Mouse (Mus musculus) heart, embryonic 14.5 days (tissue): ENCODE data around the gene Galntl6. TPM values are rescaled to one million over a fixed set of nuclear protein-coding genes. Genes with fewer than 3 reads are reported as not detected.
"Not testable (repeated sequence)": the region's sequence is repeated elsewhere in the genome, so short reads cannot be mapped to it uniquely, and the experiment has no call there.

Experiments
- ATAC-seq: fragments of 200-750 bp; cut with Nextera tagmentation; 2 replicates; pipeline ENCODE4 v1.8.0; 2017; ENCODE audit warnings: low read depth, moderate TSS enrichment; ENCODE audit not compliant: insufficient number of reproducible peaks, insufficient read depth, low FRiP score
- H3K27ac ChIP-seq, 2 experiments: fragments of 200-500 bp in 1 of 2; fragments of 300-500 bp in 1 of 2; sonication (generic) in 1 of 2; replicated peaks in 1 of 2; 2 replicates each; pipeline ENCODE4 v1.5.1; 2012 to 2014; ENCODE audit warnings: low read depth in 2 of 2, low read length in 2 of 2, control low read depth in 1 of 2, mild to moderate bottlenecking in 1 of 2, mixed read lengths in 1 of 2; ENCODE audit not compliant: control insufficient read depth in 1 of 2, insufficient read depth in 1 of 2
- H3K27me3 ChIP-seq: fragments of 300-500 bp; sonication (generic); 2 replicates; pipeline ENCODE4 v1.6.1; 2014; ENCODE audit warnings: mild to moderate bottlenecking, low read length, control low read depth; ENCODE audit not compliant: control insufficient read depth, insufficient read depth
- H3K36me3 ChIP-seq: fragments of 300-500 bp; sonication (generic); 2 replicates; pipeline ENCODE4 v1.6.1; 2014; ENCODE audit warnings: mild to moderate bottlenecking, control low read depth, low read length, mixed read lengths; ENCODE audit not compliant: control insufficient read depth, insufficient read depth
- H3K4me1 ChIP-seq, 2 experiments: fragments of 200-500 bp in 1 of 2; fragments of 300-500 bp in 1 of 2; sonication (generic) in 1 of 2; 2 replicates each; pipeline ENCODE4 v1.6.1; 2012 to 2014; ENCODE audit warnings: low read length in 2 of 2, control low read depth in 1 of 2, mixed read lengths in 1 of 2; ENCODE audit not compliant: control insufficient read depth in 2 of 2, insufficient read depth in 2 of 2
- H3K4me2 ChIP-seq: fragments of 300-500 bp; sonication (generic); 2 replicates; pipeline ENCODE4 v1.6.1; 2014; ENCODE audit warnings: mild to moderate bottlenecking, low read length
- H3K4me3 ChIP-seq, 2 experiments: fragments of 200-500 bp in 1 of 2; fragments of 300-500 bp in 1 of 2; sonication (generic) in 1 of 2; 2 replicates each; pipeline ENCODE4 v1.5.1; 2012 to 2014; ENCODE audit warnings: low read length in 2 of 2, mild to moderate bottlenecking in 2 of 2, control low read depth in 1 of 2, low read depth in 1 of 2, moderate library complexity in 1 of 2; ENCODE audit not compliant: control insufficient read depth in 1 of 2, insufficient read depth in 1 of 2
- H3K9ac ChIP-seq: fragments of 300-500 bp; sonication (generic); 2 replicates; pipeline ENCODE4 v1.6.1; 2014; ENCODE audit warnings: mild to moderate bottlenecking, low read length
- H3K9me3 ChIP-seq: fragments of 300-500 bp; sonication (generic); 2 replicates; pipeline ENCODE4 v1.6.1; 2016; ENCODE audit warnings: low read length, control low read depth; ENCODE audit not compliant: control insufficient read depth
- WGBS: fragments of 180-500 bp; shearing (Covaris S2); extraction: QIAGEN DNeasy Blood & Tissue Kit; methylation state at CpG from one replicate; pipeline ENCODE4 v1.1.7; 2014; 5-methylcytosine and 5-hydroxymethylcytosine counted together
- polyA plus RNA-seq: library from polyadenylated mRNA; unstranded; fragments of >200 nt; fragmentation: Nextera tagmentation; extraction: Ambion mirVana; gene quantifications from 2 replicates; pipeline ENCODE4 v1.2.1, GENCODE M21; 2014

Galntl6 gene
- polyA plus RNA-seq, 1 experiment from 2014 or later: 0.07 TPM

DNA sequence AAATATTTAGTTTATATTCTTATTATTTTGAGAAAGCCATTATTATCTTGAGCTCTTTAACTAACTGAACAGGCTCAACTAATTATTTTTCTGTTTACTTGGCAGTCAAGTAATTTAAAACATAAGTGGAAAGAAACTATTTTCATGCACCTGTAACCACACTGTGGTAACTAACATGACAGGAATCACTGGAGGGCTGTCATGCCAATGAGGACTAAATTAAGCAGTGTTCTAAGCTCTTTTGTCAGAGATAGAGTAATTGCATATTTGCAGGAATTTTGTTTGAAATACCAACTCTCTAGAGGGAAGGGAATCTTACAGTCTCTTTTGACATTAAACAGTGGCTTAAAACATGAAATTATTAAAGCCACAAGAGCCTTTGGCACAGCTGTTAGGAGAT lies 390.5 kb downstream of the Galntl6 start:
- ATAC-seq: no peak
- no peaks in the 10 kb centered on the region for H3K27me3 ChIP-seq

DNA sequence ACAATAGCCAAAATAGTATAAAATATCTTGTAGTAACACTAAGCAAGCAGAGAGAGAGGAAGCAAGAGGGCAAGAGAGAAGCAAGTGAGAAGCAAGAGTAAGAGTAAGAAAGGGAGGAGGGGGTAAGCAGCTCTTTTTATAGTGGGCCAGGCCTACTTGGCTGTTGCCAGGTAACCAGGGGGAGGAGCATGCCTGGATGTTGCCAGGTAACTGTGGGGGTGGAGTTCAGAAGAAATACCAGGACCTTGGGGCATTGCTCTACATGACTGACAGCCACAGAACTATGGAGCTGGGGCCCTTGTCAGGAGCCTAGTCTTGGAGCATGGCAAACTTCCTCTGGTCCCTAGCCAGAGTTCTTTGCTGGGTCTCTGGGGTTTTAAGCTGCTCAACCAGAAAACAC lies 401.9 kb downstream of the Galntl6 start:
- Histone ChIP-seq H3K27me3 (no peaks in the 10 kb centered on the region), H3K4me2 (no peak overlapping the region), H3K36me3 (no peaks in the 10 kb centered on the region), H3K9me3 (no peaks in the 10 kb centered on the region), H3K4me1 (no peaks in the 10 kb centered on the region), H3K4me3 (no peak overlapping the region), H3K9ac (no peak overlapping the region), H3K27ac (no peak overlapping the region)
- no peak for ATAC-seq

More for the DNA sequence above, 390.5 kb downstream of the Galntl6 start:
- no peaks in the 10 kb centered on the region for H3K4me1 ChIP-seq
- H3K9ac ChIP-seq: no peak overlapping the region
- no peak overlapping the region for H3K27ac ChIP-seq
- no peaks in the 10 kb centered on the region for H3K36me3 ChIP-seq
- no peaks in the 10 kb centered on the region for H3K9me3 ChIP-seq
- H3K4me2 ChIP-seq: no peak overlapping the region
- H3K4me3 ChIP-seq: no peak overlapping the region

DNA sequence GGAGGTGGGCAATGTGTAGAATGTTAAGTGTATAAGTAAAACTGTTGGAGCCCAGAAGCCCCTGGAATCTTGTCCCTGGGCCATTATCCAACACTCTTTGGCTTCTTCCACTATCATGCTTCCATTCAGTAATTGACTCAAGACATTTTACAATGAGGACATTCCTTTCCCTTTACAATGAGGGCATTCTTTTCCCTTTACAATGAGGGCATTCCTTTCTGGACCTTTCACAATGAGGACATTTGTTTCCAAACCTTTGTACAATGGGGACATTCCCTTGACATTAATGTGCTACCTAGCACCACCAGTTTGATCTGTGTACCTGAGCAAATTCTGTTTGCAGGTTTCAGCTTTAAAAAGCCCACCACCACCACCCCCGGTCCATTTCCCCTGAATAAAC lies 403.4 kb downstream of the Galntl6 start:
- H3K4me3 ChIP-seq: no peak overlapping the region
- H3K4me2 ChIP-seq: no peak overlapping the region
- no peak overlapping the region for H3K9ac ChIP-seq
- ATAC-seq: no peak
- H3K36me3 ChIP-seq: no peaks in the 10 kb centered on the region
- 75% methylated on average over 1 of the region's 1 CpGs for WGBS
- no peaks in the 10 kb centered on the region for H3K9me3 ChIP-seq
- H3K27me3 ChIP-seq: no peaks in the 10 kb centered on the region
- no peaks in the 10 kb centered on the region for H3K4me1 ChIP-seq
- no peak overlapping the region for H3K27ac ChIP-seq

DNA sequence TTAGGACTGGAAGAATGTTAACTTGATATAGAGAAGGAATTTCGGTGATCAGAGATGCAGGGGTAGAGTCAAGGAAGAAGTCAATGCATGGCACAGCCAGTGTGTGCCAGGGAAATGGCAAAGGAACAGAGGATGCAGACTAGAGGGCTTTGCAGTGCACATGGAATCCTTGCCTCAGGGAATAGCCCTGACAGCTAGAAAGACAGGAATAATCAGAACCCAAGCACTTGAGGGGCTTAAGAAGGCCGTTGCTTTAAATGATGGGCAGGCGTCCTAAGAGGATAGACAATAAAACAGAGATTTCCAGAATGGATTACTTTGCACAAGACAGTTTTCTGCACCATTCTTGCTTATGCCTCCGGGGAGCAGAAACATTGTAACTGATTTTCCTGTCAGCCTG lies 425.3 kb downstream of the Galntl6 start:
- Histone ChIP-seq H3K27ac (no peak overlapping the region), H3K4me1 (no peaks in the 10 kb centered on the region), H3K27me3 (no peaks in the 10 kb centered on the region), H3K9me3 (no peaks in the 10 kb centered on the region), H3K4me3 (no peak overlapping the region), H3K9ac (no peak overlapping the region), H3K4me2 (no peak overlapping the region), H3K36me3 (no peaks in the 10 kb centered on the region)
- ATAC-seq: no peak
- 62% methylated on average over 4 of the region's 4 CpGs for WGBS

DNA sequence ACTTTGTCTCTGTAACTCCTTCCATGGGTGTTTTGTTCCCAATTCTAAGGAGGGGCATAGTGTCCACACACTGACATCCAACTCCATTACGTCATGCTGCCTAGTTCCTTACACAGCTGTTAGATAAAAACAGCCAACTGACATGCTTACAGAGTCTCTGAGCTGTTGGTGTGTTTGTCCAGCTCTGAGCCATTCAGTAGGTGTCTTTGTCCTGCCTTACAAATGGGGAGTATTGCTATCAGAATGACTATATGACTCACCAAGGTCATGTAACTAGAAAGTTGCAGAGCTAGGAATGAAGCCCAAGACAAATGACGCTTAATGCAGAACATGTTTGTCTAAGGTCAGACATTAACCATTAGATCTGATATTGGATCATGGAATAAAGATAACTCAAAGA lies 449.1 kb downstream of the Galntl6 start:
- not testable (repeated sequence) for H3K9ac ChIP-seq, H3K9me3 ChIP-seq, H3K4me1 ChIP-seq, H3K27ac ChIP-seq, H3K27me3 ChIP-seq, H3K4me3 ChIP-seq, H3K4me2 ChIP-seq, ATAC-seq, H3K36me3 ChIP-seq
- WGBS: 78% methylated on average over 2 of the region's 2 CpGs

DNA sequence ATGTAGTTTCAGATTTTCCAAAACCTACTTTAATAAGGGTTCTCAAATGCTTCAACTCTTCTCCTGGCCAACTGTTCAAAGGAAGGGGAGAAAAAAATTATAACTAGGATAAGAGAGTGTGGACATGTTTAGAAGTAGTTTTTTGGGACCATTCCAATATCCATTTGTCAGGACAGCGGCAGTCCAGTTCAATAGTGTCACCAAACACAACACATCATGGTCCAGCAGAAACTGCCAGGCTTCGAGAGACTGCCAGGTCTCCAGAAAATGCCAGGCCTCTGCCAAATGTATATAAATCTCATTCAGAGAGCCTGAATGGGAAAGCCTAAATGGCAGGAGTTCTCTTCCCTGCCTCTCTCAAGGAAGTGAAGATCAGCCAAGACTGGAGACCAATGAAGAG lies 469.7 kb downstream of the Galntl6 start:
- Histone ChIP-seq H3K4me1 (no peaks in the 10 kb centered on the region), H3K4me2 (no peak overlapping the region), H3K9me3 (no peaks in the 10 kb centered on the region), H3K9ac (no peak overlapping the region), H3K27ac (no peak overlapping the region), H3K4me3 (no peak overlapping the region), H3K36me3 (no peaks in the 10 kb centered on the region), H3K27me3 (no peaks in the 10 kb centered on the region)
- WGBS: 70% methylated on average over 2 of the region's 2 CpGs
- no peak for ATAC-seq

DNA sequence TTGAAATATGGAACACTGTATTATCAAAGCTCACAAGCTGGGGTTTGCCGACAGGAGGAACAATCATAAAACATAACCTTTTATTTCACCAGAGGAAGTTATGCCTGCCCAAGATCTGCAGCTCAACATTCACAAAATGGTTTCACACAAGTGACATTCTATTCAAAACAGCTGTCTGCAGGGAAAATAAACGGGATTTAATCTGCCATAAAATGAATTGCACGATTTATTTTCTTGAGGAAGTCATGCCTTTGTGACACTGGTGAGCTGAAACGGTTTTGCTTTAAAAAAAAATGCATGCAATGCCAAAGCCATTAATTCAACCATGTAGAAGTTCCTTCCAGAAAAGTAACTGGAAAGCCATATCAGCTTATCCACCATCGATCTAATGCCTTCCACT lies 494.0 kb downstream of the Galntl6 start:
- Histone ChIP-seq H3K4me3 (no peak overlapping the region), H3K27me3 (no peaks in the 10 kb centered on the region), H3K36me3 (no peaks in the 10 kb centered on the region), H3K9ac (no peak overlapping the region), H3K4me2 (no peak overlapping the region), H3K27ac (no peak overlapping the region), H3K9me3 (no peaks in the 10 kb centered on the region), H3K4me1 (no peaks in the 10 kb centered on the region)
- WGBS: 67% methylated on average over 5 of the region's 5 CpGs
- no peak for ATAC-seq

DNA sequence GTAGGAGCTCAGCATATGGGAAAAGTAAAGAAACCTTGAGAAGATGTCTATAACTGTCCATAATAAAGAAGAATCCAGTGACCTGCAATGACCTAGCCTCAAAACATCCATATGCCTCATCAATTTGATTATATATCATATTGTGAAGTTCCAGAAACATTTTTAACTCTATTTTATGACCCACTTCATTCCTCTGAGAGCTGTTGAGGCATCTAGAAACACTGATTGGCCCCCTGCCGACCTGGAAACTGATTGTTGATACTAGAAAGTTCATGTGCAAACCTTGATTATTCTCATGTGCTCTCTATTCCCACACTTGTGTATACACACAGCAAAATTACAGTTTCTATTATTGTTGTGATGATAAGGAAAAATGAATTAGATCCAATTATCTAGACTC lies 494.9 kb downstream of the Galntl6 start:
- no peak overlapping the region for H3K4me3 ChIP-seq
- 48% methylated on average over 1 of the region's 1 CpGs for WGBS
- H3K9me3 ChIP-seq: no peaks in the 10 kb centered on the region
- no peak overlapping the region for H3K9ac ChIP-seq
- no peaks in the 10 kb centered on the region for H3K27me3 ChIP-seq
- H3K36me3 ChIP-seq: no peaks in the 10 kb centered on the region
- H3K4me2 ChIP-seq: no peak overlapping the region
- H3K4me1 ChIP-seq: no peaks in the 10 kb centered on the region
- H3K27ac ChIP-seq: no peak overlapping the region
- ATAC-seq: no peak
